Mouse (Mus musculus): Measurements from ENCODE around the gene Cluh. TPM values are rescaled to one million over a fixed set of nuclear protein-coding genes. Genes with fewer than 3 reads are reported as not detected.

Cluh gene
- 19.4 and 19.9 TPM in 2 replicates for polyA plus RNA-seq (2016; fragmentation: Nextera tagmentation; extraction: Ambion mirVana)

- Histone ChIP-seq H3K9me3 (no peaks in the 10 kb centered on the region), H3K4me2 (replicated peaks) (peak within 1 kb of the TSS; percentile 97), H3K4me3 (peak within 1 kb of the TSS; percentile 95), H3K36me3 (no peaks in the 10 kb centered on the region), H3K9ac (replicated peaks) (peak within 1 kb of the TSS; percentile 87), H3K4me1 (peaks cover 34% of the 10 kb centered on the region), H3K27ac (replicated peaks) (peak within 1 kb of the TSS; percentile 65), H3K27me3 (no peaks in the 10 kb centered on the region; the same call in 1 of the 2 replicates)
- ATAC-seq (ENCODE audit: low FRiP score, low read depth) = peak; percentile 91
- WGBS = under 1% methylated on average over 56 of the region's 58 CpGs
Measured at GRCm38 (mm10) chr11:74649095-74649646, at the start of gene Cluh. TSS of gene Cluh (plus strand) at chr11:74649495.

- Histone ChIP-seq H3K27me3 (peaks cover 4% of the 10 kb centered on the region; the same call in 1 of the 2 replicates), H3K9me3 (peaks cover 5% of the 10 kb centered on the region; the same call in 1 of the 2 replicates), H3K4me3 (no peak overlapping the region), H3K36me3 (no peaks in the 10 kb centered on the region), H3K4me1 (no peaks in the 10 kb centered on the region), H3K27ac (replicated peaks) (no peak overlapping the region), H3K9ac (replicated peaks) (no peak overlapping the region), H3K4me2 (replicated peaks) (no peak overlapping the region)
- no peak for ATAC-seq (ENCODE audit: low FRiP score, low read depth)
- 77% methylated on average over 1 of the region's 1 CpGs for WGBS
Measured at GRCm38 (mm10) chr11:74602286-74602685, 47.0 kb upstream of the Cluh start.

GRCm38 (mm10) chr11:74610068-74610467 is 39.2 kb upstream of the Cluh start:
- Histone ChIP-seq H3K9ac (replicated peaks) (no peak overlapping the region), H3K27ac (replicated peaks) (no peak overlapping the region), H3K4me2 (replicated peaks) (peak overlapping the region; percentile 84), H3K4me3 (0 out of 2 replicates have a peak overlapping the region, but pooled peaks have one; percentile 48), H3K4me1 (peaks cover 8% of the 10 kb centered on the region; the same call in 1 of the 2 replicates), H3K27me3 (peaks cover 54% of the 10 kb centered on the region), H3K9me3 (no peaks in the 10 kb centered on the region), H3K36me3 (no peaks in the 10 kb centered on the region)
- 26% methylated on average over 5 of the region's 5 CpGs for WGBS
- ATAC-seq (ENCODE audit: low FRiP score, low read depth) = no peak

- Histone ChIP-seq H3K27ac (replicated peaks) (no peak within 1 kb of the TSS), H3K4me2 (replicated peaks) (peak within 1 kb of the TSS; percentile 84), H3K27me3 (peaks cover 59% of the 10 kb centered on the region), H3K9me3 (no peaks in the 10 kb centered on the region), H3K9ac (replicated peaks) (peak within 1 kb of the TSS; percentile 54), H3K36me3 (no peaks in the 10 kb centered on the region), H3K4me3 (peak within 1 kb of the TSS; percentile 48), H3K4me1 (peaks cover 8% of the 10 kb centered on the region; the same call in 1 of the 2 replicates)
- 0 out of 2 replicates have a peak, but pooled peaks have one; percentile 19 for ATAC-seq (ENCODE audit: low FRiP score, low read depth)
- WGBS = under 1% methylated on average over 50 of the region's 50 CpGs
Measured at GRCm38 (mm10) chr11:74610545-74611176, 38.6 kb upstream of the Cluh start, which contains the start of gene Rap1gap2. TSS of gene Rap1gap2 (minus strand) at chr11:74610915.

GRCm38 (mm10) chr11:74611437-74611836 is 37.9 kb upstream of the Cluh start:
- H3K9ac ChIP-seq (replicated peaks) = no peak overlapping the region
- H3K4me3 ChIP-seq = no peak overlapping the region
- H3K36me3 ChIP-seq = no peaks in the 10 kb centered on the region
- 24% methylated on average over 7 of the region's 7 CpGs for WGBS
- H3K4me1 ChIP-seq = peaks cover 8% of the 10 kb centered on the region; the same call in 1 of the 2 replicates
- H3K4me2 ChIP-seq (replicated peaks) = no peak overlapping the region
- H3K27ac ChIP-seq (replicated peaks) = no peak overlapping the region
- H3K9me3 ChIP-seq = no peaks in the 10 kb centered on the region
- H3K27me3 ChIP-seq = peaks cover 59% of the 10 kb centered on the region
- ATAC-seq (ENCODE audit: low FRiP score, low read depth) = no peak

- H3K4me3 ChIP-seq = no peak overlapping the region
- peaks cover 70% of the 10 kb centered on the region for H3K27me3 ChIP-seq
- no peaks in the 10 kb centered on the region for H3K9me3 ChIP-seq
- ATAC-seq (ENCODE audit: low FRiP score, low read depth) = no peak
- no peak overlapping the region for H3K9ac ChIP-seq (replicated peaks)
- no peak overlapping the region for H3K4me2 ChIP-seq (replicated peaks)
- H3K27ac ChIP-seq (replicated peaks) = no peak overlapping the region
- 67% methylated on average over 4 of the region's 4 CpGs for WGBS
- H3K4me1 ChIP-seq = peaks cover 8% of the 10 kb centered on the region; the same call in 1 of the 2 replicates
- H3K36me3 ChIP-seq = no peaks in the 10 kb centered on the region
Measured at GRCm38 (mm10) chr11:74613428-74613827, 35.9 kb upstream of the Cluh start.

GRCm38 (mm10) chr11:74615571-74615970 is 33.7 kb upstream of the Cluh start:
- H3K4me3 ChIP-seq = no peak overlapping the region
- peaks cover 14% of the 10 kb centered on the region for H3K4me1 ChIP-seq
- H3K27ac ChIP-seq (replicated peaks) = no peak overlapping the region
- H3K36me3 ChIP-seq = no peaks in the 10 kb centered on the region
- H3K9me3 ChIP-seq = no peaks in the 10 kb centered on the region
- peaks cover 70% of the 10 kb centered on the region for H3K27me3 ChIP-seq
- H3K4me2 ChIP-seq (replicated peaks) = no peak overlapping the region
- no peak for ATAC-seq (ENCODE audit: low FRiP score, low read depth)
- no peak overlapping the region for H3K9ac ChIP-seq (replicated peaks)
- WGBS = 59% methylated on average over 5 of the region's 5 CpGs

GRCm38 (mm10) chr11:74619201-74619955 is 29.9 kb upstream of the Cluh start, which contains the start of gene Ccdc92b:
TSS of gene Ccdc92b (plus strand) at chr11:74619605.
- 0% methylated on average over 54 of the region's 63 CpGs for WGBS
- Histone ChIP-seq H3K4me2 (replicated peaks) (peak within 1 kb of the TSS; percentile 75), H3K4me3 (peak within 1 kb of the TSS; percentile 58), H3K4me1 (peaks cover 10% of the 10 kb centered on the region), H3K36me3 (no peaks in the 10 kb centered on the region), H3K27me3 (peaks cover 54% of the 10 kb centered on the region), H3K27ac (replicated peaks) (no peak within 1 kb of the TSS), H3K9me3 (no peaks in the 10 kb centered on the region), H3K9ac (replicated peaks) (peak within 1 kb of the TSS; percentile 67)
- ATAC-seq (ENCODE audit: low FRiP score, low read depth) = peak; percentile 80

GRCm38 (mm10) chr11:74619956-74620300 is 29.4 kb upstream of the Cluh start:
- H3K4me2 ChIP-seq (replicated peaks) = peak overlapping the region; percentile 75
- H3K4me3 ChIP-seq = peak overlapping the region; percentile 58
- 5% methylated on average over 11 of the region's 16 CpGs for WGBS
- peak overlapping the region; percentile 67 for H3K9ac ChIP-seq (replicated peaks)
- H3K27me3 ChIP-seq = peaks cover 54% of the 10 kb centered on the region
- H3K9me3 ChIP-seq = no peaks in the 10 kb centered on the region
- 0 out of 2 replicates have a peak, but pooled peaks have one; percentile 47 for ATAC-seq (ENCODE audit: low FRiP score, low read depth)
- H3K27ac ChIP-seq (replicated peaks) = no peak overlapping the region
- no peaks in the 10 kb centered on the region for H3K36me3 ChIP-seq
- H3K4me1 ChIP-seq = peaks cover 10% of the 10 kb centered on the region

GRCm38 (mm10) chr11:74621974-74622669 is 27.2 kb upstream of the Cluh start:
- H3K36me3 ChIP-seq = no peaks in the 10 kb centered on the region
- WGBS = 79% methylated on average over 8 of the region's 8 CpGs
- no peak overlapping the region for H3K4me2 ChIP-seq (replicated peaks)
- ATAC-seq (ENCODE audit: low FRiP score, low read depth) = no peak
- peaks cover 42% of the 10 kb centered on the region for H3K27me3 ChIP-seq
- no peaks in the 10 kb centered on the region for H3K9me3 ChIP-seq
- H3K4me3 ChIP-seq = no peak overlapping the region
- no peak overlapping the region for H3K27ac ChIP-seq (replicated peaks)
- peaks cover 10% of the 10 kb centered on the region for H3K4me1 ChIP-seq
- no peak overlapping the region for H3K9ac ChIP-seq (replicated peaks)

- Histone ChIP-seq H3K27ac (replicated peaks) (no peak overlapping the region), H3K4me1 (peaks cover 10% of the 10 kb centered on the region), H3K27me3 (peaks cover 31% of the 10 kb centered on the region), H3K9me3 (no peaks in the 10 kb centered on the region), H3K4me2 (replicated peaks) (no peak overlapping the region), H3K9ac (replicated peaks) (no peak overlapping the region), H3K4me3 (no peak overlapping the region), H3K36me3 (no peaks in the 10 kb centered on the region)
- no peak for ATAC-seq (ENCODE audit: low FRiP score, low read depth)
- WGBS = 82% methylated on average over 6 of the region's 6 CpGs
Measured at GRCm38 (mm10) chr11:74623693-74624092, 25.6 kb upstream of the Cluh start.
